Mouse (Mus musculus): ENCODE data around the gene Echs1. TPM values are rescaled to one million over a fixed set of nuclear protein-coding genes. Genes with fewer than 3 reads are reported as not detected.
"Not testable (repeated sequence)": the region's sequence is repeated elsewhere in the genome, so short reads cannot be mapped to it uniquely, and the experiment has no call there.

Echs1 gene
- polyA plus RNA-seq, 1 experiment from 2014 or later, result 163 TPM

GRCm38 (mm10) chr7:140137135-140138020 is 21.1 kb upstream of the Echs1 start, which contains the start of gene Mtg1:
Gene Mtg1 (plus strand): TSS chr7:140137564.
- no peaks in the 10 kb centered on the region for H3K9me3 ChIP-seq (ENCODE audit: control insufficient read depth, low read length)
- 3% methylated on average over 39 of the region's 39 CpGs for WGBS
- H3K4me2 ChIP-seq, result peak within 1 kb of the TSS; percentile 96
- no peaks in the 10 kb centered on the region for H3K27me3 ChIP-seq (ENCODE audit: control insufficient read depth, insufficient read depth, low read length)
- H3K4me3 ChIP-seq (ENCODE audit: low read depth, low read length), result peak within 1 kb of the TSS; percentile 59
- ATAC-seq (ENCODE audit: low FRiP score) (peak; percentile 97), DNase-seq (ENCODE audit: low spot score, missing footprints) (peak; percentile 99)
- H3K36me3 ChIP-seq (ENCODE audit: control insufficient read depth, insufficient read depth, low read length), result no peaks in the 10 kb centered on the region
- H3K4me1 ChIP-seq (ENCODE audit: control insufficient read depth, insufficient read depth, low read length), result peaks cover 6% of the 10 kb centered on the region
- no peak within 1 kb of the TSS for H3K27ac ChIP-seq (ENCODE audit: low read depth, low read length)
- H3K9ac ChIP-seq (ENCODE audit: low read length), result peak within 1 kb of the TSS; percentile 81

GRCm38 (mm10) chr7:140135106-140135770 is 19.0 kb upstream of the Echs1 start:
- Histone ChIP-seq H3K9ac (ENCODE audit: low read length) (no peak overlapping the region), H3K4me2 (no peak overlapping the region), H3K9me3 (ENCODE audit: control insufficient read depth, low read length) (no peaks in the 10 kb centered on the region), H3K36me3 (ENCODE audit: control insufficient read depth, insufficient read depth, low read length) (no peaks in the 10 kb centered on the region), H3K27ac (ENCODE audit: low read depth, low read length) (no peak overlapping the region), H3K27me3 (ENCODE audit: control insufficient read depth, insufficient read depth, low read length) (no peaks in the 10 kb centered on the region), H3K4me1 (ENCODE audit: control insufficient read depth, insufficient read depth, low read length) (peaks cover 6% of the 10 kb centered on the region), H3K4me3 (ENCODE audit: low read depth, low read length) (no peak overlapping the region)
- WGBS, result 89% methylated on average over 5 of the region's 5 CpGs
- ATAC-seq (ENCODE audit: low FRiP score) (no peak), DNase-seq (ENCODE audit: low spot score, missing footprints) (no peak)

- DNase-seq (ENCODE audit: low spot score, missing footprints); H3K9me3 ChIP-seq (ENCODE audit: control insufficient read depth, low read length); H3K27me3 ChIP-seq (ENCODE audit: control insufficient read depth, insufficient read depth, low read length); H3K4me3 ChIP-seq (ENCODE audit: low read depth, low read length); ATAC-seq (ENCODE audit: low FRiP score); H3K36me3 ChIP-seq (ENCODE audit: control insufficient read depth, insufficient read depth, low read length); H3K27ac ChIP-seq (ENCODE audit: low read depth, low read length); H3K9ac ChIP-seq (ENCODE audit: low read length); H3K4me1 ChIP-seq (ENCODE audit: control insufficient read depth, insufficient read depth, low read length); H3K4me2 ChIP-seq: not testable (repeated sequence)
- WGBS, result 94% methylated on average over 3 of the region's 7 CpGs
Observed at GRCm38 (mm10) chr7:140134033-140134432, 17.8 kb upstream of the Echs1 start.

GRCm38 (mm10) chr7:140132184-140132583 is 15.9 kb upstream of the Echs1 start:
- not testable (repeated sequence) for H3K27ac ChIP-seq (ENCODE audit: low read depth, low read length); ATAC-seq (ENCODE audit: low FRiP score); H3K4me3 ChIP-seq (ENCODE audit: low read depth, low read length); H3K4me1 ChIP-seq (ENCODE audit: control insufficient read depth, insufficient read depth, low read length); DNase-seq (ENCODE audit: low spot score, missing footprints); H3K9me3 ChIP-seq (ENCODE audit: control insufficient read depth, low read length); H3K4me2 ChIP-seq; H3K36me3 ChIP-seq (ENCODE audit: control insufficient read depth, insufficient read depth, low read length); H3K27me3 ChIP-seq (ENCODE audit: control insufficient read depth, insufficient read depth, low read length); H3K9ac ChIP-seq (ENCODE audit: low read length)
- WGBS, result 94% methylated on average over 7 of the region's 7 CpGs

GRCm38 (mm10) chr7:140127911-140128310 is 11.6 kb upstream of the Echs1 start:
- Histone ChIP-seq H3K9me3 (ENCODE audit: control insufficient read depth, low read length) (no peaks in the 10 kb centered on the region), H3K4me2 (no peak overlapping the region)
- 80% methylated on average over 2 of the region's 2 CpGs for WGBS

GRCm38 (mm10) chr7:140126934-140127333 is 10.7 kb upstream of the Echs1 start:
- Histone ChIP-seq H3K36me3 (ENCODE audit: control insufficient read depth, insufficient read depth, low read length) (no peaks in the 10 kb centered on the region), H3K4me3 (ENCODE audit: low read depth, low read length) (no peak overlapping the region), H3K4me2 (0 out of 2 replicates have a peak overlapping the region, but pooled peaks have one; percentile 1), H3K27ac (ENCODE audit: low read depth, low read length) (no peak overlapping the region), H3K27me3 (ENCODE audit: control insufficient read depth, insufficient read depth, low read length) (no peaks in the 10 kb centered on the region), H3K9ac (ENCODE audit: low read length) (no peak overlapping the region), H3K4me1 (ENCODE audit: control insufficient read depth, insufficient read depth, low read length) (no peaks in the 10 kb centered on the region; the same call in 1 of the 2 replicates), H3K9me3 (ENCODE audit: control insufficient read depth, low read length) (no peaks in the 10 kb centered on the region)
- DNase-seq (ENCODE audit: low spot score, missing footprints) (no peak), ATAC-seq (ENCODE audit: low FRiP score) (no peak)
- WGBS, result 81% methylated on average over 3 of the region's 3 CpGs

More at GRCm38 (mm10) chr7:140127911-140128310, 11.6 kb upstream of the Echs1 start:
- Histone ChIP-seq H3K36me3 (ENCODE audit: control insufficient read depth, insufficient read depth, low read length) (no peaks in the 10 kb centered on the region), H3K27me3 (ENCODE audit: control insufficient read depth, insufficient read depth, low read length) (no peaks in the 10 kb centered on the region), H3K4me3 (ENCODE audit: low read depth, low read length) (no peak overlapping the region), H3K4me1 (ENCODE audit: control insufficient read depth, insufficient read depth, low read length) (no peaks in the 10 kb centered on the region; the same call in 1 of the 2 replicates), H3K9ac (ENCODE audit: low read length) (no peak overlapping the region), H3K27ac (ENCODE audit: low read depth, low read length) (no peak overlapping the region)
- no peak for ATAC-seq (ENCODE audit: low FRiP score)
- no peak for DNase-seq (ENCODE audit: low spot score, missing footprints)

- no peak for DNase-seq (ENCODE audit: low spot score, missing footprints)
- no peaks in the 10 kb centered on the region; the same call in 1 of the 2 replicates for H3K4me1 ChIP-seq (ENCODE audit: control insufficient read depth, insufficient read depth, low read length)
- H3K27ac ChIP-seq (ENCODE audit: low read depth, low read length), result no peak overlapping the region
- H3K9ac ChIP-seq (ENCODE audit: low read length), result peak overlapping the region; percentile 85
- peak overlapping the region; percentile 57 for H3K4me2 ChIP-seq
- no peaks in the 10 kb centered on the region for H3K27me3 ChIP-seq (ENCODE audit: control insufficient read depth, insufficient read depth, low read length)
- no peaks in the 10 kb centered on the region for H3K36me3 ChIP-seq (ENCODE audit: control insufficient read depth, insufficient read depth, low read length)
- no peak; the same call in 1 of the 2 replicates for ATAC-seq (ENCODE audit: low FRiP score)
- H3K4me3 ChIP-seq (ENCODE audit: low read depth, low read length), result peak overlapping the region; percentile 62
- H3K9me3 ChIP-seq (ENCODE audit: control insufficient read depth, low read length), result no peaks in the 10 kb centered on the region
- WGBS, result 6% methylated on average over 5 of the region's 5 CpGs
Observed at GRCm38 (mm10) chr7:140126022-140126350, 9.7 kb upstream of the Echs1 start.

- peak overlapping the region; percentile 85 for H3K9ac ChIP-seq (ENCODE audit: low read length)
- H3K4me3 ChIP-seq (ENCODE audit: low read depth, low read length), result peak overlapping the region; percentile 62
- peak; percentile 98 for DNase-seq (ENCODE audit: low spot score, missing footprints)
- ATAC-seq (ENCODE audit: low FRiP score), result peak; percentile 99
- 2% methylated on average over 40 of the region's 40 CpGs for WGBS
- H3K27ac ChIP-seq (ENCODE audit: low read depth, low read length), result no peak overlapping the region
- no peaks in the 10 kb centered on the region for H3K27me3 ChIP-seq (ENCODE audit: control insufficient read depth, insufficient read depth, low read length)
- H3K9me3 ChIP-seq (ENCODE audit: control insufficient read depth, low read length), result no peaks in the 10 kb centered on the region
- H3K4me2 ChIP-seq, result peak overlapping the region; percentile 57
- no peaks in the 10 kb centered on the region for H3K36me3 ChIP-seq (ENCODE audit: control insufficient read depth, insufficient read depth, low read length)
- no peaks in the 10 kb centered on the region; the same call in 1 of the 2 replicates for H3K4me1 ChIP-seq (ENCODE audit: control insufficient read depth, insufficient read depth, low read length)
Observed at GRCm38 (mm10) chr7:140125278-140126021, 9.2 kb upstream of the Echs1 start.
